Mouse (Mus musculus): Measurements from ENCODE around the gene Hist1h1c.

Gene Hist1h1c

DNA sequence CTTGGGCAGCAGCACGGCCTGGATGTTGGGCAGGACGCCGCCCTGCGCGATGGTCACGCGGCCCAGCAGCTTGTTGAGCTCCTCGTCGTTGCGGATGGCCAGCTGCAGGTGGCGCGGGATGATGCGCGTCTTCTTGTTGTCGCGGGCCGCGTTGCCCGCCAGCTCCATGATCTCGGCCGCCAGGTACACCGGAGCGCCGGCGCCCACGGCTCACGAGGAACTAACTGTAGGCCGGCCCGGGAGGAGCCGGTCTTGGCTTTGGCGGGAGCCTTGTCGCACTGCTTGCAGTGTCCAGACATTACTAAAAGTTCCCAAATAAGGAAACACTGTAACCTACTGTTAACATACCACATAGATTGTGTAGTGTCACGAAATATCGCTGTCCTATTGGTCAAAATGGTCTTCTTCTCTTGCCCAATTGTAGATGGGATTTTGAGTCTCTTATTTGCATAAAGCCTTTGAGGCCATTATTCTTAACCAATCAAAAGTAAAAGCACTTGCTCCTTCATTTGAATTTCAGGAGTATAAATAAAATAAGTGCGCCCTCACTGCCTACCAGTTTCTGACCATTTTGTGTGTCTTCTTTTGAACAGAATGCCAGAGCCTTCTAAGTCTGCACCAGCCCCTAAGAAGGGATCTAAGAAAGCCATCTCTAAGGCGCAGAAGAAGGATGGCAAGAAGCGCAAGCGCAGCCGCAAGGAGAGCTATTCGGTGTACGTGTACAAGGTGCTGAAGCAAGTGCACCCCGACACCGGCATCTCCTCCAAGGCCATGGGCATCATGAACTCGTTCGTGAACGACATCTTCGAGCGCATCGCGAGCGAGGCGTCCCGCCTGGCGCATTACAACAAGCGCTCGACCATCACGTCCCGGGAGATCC is 7.8 kb downstream of the Hist1h1c start, which contains the start of gene Hist1h2bb:
Gene Hist1h2bb (plus strand): TSS at position 534 of the 880 bp plus-strand sequence.
- peak; percentile 62 to 66 for DNase-seq

DNA sequence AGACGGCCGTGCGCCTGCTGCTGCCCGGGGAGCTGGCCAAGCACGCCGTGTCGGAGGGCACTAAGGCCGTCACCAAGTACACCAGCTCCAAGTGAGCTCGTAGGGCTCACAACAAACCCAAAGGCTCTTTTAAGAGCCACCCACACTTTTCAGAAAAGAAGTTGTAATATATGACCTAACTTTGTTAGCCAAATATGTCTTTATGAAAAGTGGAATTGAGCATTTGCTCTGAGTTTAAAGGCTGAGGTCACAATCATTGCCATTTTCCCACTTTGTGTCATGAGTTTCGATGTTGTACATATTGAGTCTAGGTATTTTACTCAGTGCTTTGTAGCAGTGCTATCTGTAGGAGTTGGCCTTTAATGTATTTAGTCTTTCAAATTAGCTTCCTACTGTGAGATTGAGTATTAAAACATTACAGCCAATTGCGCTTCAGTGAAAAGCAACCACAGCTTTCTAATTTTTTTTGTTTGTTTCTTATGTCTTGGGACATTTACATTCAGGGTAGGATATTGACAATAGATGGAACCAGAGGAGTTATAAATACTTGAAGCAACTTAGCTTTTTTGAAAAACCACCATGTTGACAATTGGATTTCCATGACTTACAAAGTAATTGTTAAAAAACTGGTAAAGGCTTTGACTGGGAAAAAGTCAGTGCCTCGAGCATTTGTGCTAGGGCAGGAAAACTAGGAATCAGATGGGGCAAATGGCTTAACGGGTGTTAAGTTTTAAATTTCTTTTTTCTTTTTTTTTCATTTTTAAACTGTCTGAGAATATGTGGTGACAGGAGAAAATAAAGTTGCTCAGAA is 8.7 kb downstream of the Hist1h1c start:
- no peak for DNase-seq

DNA sequence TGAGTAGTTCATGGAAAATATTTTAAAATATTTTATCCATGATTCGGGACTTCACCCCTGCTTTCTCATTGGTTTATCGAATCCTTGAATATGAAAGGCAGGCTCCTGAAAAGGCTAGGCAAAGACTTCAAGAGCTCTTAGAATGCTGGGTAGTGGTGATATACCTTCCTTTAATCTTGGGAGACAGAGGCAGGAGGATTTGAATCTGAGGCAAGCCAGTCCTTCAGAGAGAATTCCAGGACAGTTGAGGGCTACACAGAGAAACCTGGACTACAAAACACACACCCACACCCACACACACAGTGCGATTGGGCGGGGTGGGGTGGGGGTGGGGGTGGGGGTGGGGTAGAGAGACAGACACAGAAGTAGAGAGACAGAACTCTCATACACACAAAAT is 9.3 kb downstream of the Hist1h1c start:
- DNase-seq, result no peak

DNA sequence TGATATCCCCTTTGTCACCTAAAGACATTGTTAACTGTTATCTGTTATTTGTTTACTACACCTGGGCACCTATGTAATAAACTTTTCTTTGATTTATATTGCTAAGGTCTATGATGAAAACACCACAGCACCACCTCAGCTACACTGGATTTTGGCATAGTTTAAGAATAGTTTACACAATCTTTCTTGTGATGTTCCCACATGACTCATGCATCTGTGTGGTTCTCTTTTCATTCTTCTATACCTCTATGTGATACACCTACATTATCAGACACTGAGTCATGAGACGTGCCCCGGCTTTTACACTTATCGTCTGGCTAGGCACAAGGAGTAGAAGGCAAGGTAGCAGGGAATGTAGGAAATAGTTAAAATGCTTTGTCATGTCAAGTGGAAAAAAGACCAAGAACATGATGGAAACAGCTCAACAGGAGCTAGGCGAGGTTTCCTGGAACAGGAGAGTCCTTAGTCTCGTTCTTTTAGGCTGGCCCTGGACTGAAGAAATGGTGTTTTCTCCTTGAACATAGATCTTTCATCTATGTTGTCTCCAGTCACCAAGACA is 11.0 kb downstream of the Hist1h1c start:
- DNase-seq, result no peak

DNA sequence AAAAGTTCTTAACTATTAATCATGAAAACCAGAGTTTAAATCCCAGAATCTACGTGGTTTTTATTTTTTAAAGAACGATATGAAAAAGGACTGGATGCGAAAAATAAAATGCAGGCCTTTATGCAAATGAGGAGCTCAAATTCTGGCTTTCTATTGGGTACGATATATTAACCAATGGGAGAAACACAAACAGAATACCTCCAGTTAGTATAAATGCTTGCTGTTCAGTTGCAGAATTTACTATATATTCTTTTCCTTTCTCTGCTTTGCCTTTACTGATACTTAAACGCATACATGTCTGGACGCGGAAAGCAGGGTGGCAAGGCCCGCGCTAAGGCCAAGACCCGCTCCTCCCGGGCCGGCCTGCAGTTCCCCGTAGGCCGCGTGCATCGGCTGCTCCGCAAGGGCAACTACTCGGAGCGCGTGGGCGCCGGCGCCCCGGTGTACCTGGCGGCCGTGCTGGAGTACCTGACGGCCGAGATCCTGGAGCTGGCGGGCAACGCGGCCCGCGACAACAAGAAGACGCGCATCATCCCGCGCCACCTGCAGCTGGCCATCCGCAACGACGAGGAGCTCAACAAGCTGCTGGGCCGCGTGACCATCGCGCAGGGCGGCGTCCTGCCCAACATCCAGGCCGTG is 12.3 kb downstream of the Hist1h1c start, which contains the start of gene Hist1h2ab:
Gene Hist1h2ab (plus strand): TSS at position 288 of the 639 bp plus-strand sequence.
- peak; percentile 42 to 51 for DNase-seq

DNA sequence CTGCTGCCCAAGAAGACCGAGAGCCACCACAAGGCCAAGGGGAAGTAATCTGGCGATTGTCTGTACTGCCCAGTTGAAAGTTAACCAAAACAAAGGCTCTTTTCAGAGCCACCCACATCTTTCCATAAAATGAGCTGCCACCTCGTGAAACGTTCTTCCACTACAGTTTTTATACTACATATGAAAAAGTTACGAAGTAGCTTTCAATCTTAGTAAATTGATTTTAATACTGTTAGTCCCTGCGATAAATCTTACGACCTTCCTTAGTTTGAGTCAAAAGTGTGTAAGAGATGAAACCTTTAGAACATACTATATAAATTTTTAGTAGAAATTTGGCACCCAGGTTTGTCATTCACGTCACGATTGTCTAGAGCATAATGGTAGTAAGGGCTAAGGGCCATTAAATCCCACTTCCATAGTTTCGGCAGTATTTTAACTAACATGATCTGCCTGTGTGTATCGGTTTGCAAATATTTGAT is 12.9 kb downstream of the Hist1h1c start:
- DNase-seq, result no peak

DNA sequence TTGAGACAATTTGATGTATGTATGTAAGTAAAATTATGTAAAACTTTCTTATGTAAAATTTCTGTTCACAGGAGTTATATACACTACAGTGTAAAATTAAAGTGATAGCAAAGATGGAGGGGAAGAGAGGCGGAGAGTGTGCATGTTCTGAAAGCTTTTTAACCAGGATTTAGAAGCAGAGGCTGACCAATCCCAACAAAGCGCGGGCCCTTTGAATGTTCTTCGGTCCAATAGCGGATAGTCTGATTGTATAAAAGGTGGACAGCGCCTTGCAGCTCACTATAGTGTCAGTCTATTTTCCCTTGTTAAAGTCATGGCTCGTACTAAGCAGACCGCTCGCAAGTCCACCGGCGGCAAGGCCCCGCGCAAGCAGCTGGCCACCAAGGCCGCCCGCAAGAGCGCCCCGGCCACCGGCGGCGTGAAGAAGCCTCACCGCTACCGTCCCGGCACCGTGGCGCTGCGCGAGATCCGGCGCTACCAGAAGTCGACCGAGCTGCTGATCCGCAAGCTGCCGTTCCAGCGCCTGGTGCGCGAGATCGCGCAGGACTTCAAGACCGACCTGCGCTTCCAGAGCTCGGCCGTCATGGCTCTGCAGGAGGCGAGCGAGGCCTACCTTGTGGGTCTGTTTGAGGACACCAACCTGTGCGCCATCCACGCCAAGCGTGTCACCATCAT is 13.6 kb downstream of the Hist1h1c start, which contains the start of gene Hist1h3b:
Gene Hist1h3b (plus strand): TSS at position 201 of the 675 bp plus-strand sequence.
- peak; percentile 62 to 84 for DNase-seq

DNA sequence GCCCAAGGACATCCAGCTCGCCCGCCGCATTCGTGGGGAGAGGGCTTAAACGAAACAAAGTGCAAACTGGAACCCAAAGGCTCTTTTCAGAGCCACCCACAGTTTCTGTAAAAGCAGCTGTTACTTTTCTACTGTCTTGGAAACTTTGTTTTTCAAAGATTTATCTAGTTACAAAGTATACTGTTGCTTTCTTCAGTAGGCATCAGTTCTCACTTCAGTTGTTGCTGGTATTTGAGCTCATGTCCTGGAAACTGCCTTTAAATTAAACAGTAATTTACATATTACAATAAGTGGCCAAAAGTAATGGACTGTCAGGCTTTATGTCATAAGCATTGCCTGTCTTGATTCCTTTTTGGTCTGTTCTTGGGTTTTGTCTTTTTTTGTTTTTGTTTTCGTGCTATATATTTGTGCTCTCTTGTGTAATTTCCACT is 14.1 kb downstream of the Hist1h1c start:
- no peak for DNase-seq

DNA sequence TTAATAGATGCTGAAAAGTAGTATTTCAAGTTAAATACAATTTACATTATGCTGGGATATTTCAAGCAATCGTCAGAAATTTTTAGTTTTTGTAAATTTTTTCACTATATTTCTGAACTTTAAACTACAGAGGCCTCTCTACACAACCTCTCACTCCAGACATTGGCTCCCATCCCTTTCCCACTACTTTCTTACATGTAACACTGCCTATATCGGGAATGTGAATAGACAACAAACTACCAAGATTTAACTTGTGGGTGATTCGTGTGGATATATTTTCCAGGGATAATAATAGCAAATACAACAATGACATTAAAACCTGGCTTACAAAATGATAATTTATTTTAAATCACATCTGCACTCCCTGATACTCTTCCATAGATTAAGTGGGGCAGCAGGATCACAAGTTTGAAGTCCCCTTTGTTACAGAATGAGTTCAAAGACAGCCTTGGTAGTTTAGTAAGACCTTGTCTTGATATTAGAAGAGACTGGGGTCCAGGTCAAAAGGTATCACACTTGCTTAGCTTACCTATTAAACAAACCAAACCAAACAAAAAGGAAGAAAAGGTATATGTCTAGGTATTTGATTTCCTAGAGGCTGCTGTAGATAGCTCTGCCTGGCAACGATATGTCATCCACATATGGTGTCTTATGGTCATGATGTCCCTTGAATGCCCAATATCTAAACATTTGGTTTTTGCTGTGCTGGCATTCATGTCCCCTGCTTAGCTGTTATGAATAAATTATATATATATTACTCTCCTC is 14.9 kb downstream of the Hist1h1c start:
- no peak for DNase-seq

DNA sequence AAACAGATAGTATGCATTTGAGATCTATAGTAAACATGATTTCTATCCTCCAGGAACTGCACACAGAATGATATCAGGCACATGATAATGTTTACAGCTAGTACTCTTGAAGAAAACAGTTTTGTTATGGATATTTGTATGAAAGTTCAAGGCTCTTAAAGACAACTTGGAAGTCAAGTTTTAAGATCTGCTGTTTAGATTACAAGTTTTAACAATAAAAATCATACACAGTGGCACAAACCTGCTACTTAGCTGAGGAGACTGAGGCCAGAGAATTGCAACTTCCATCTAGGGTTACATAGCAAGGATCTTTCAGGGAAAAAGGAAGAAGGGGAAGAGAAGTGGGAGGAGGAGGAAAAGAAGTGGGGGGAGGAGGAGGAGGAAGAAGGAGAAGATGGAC is 16.4 kb downstream of the Hist1h1c start:
- DNase-seq, result no peak

DNA sequence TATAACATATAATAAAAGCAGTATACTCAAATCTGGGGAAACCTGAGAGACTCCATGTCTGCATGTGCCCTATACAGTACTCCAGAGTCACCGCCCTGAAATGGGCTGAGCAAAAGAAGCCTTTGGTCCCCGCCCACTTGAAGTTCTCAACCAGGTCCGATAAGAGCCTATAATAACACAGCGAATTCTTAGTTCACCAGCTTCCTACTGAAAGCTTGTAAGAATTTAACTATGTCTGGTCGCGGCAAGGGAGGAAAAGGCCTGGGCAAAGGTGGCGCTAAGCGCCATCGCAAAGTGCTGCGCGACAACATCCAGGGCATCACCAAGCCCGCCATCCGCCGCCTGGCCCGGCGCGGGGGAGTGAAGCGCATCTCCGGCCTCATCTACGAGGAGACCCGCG is 18.2 kb downstream of the Hist1h1c start, which contains the start of gene Hist1h4b:
Gene Hist1h4b (plus strand): TSS at position 224 of the 400 bp plus-strand sequence.
- peak; percentile 76 to 87 for DNase-seq

DNA sequence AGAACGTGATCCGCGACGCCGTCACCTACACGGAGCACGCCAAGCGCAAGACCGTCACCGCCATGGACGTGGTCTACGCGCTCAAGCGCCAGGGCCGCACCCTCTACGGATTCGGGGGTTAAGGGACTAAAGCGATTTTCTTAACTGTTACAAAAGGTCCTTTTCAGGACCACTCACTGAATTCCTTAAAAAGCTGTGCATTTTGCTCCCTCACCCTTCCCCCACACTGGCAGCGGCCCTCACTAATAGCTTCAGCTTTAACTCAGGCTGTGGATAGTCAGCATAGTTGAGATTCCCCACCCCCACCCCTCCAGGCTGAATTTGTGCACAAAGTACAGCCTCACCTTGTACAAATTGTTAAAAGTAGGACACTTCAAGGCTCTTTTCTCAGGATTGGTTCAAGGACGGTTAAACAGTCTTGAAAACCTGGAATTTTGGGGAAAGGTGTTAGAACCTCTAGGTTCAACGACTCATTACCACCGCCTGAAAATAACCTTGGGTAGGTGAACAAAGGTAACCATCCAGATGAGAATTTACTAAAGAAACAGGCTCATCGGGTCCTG is 18.7 kb downstream of the Hist1h1c start:
- no peak for DNase-seq

DNA sequence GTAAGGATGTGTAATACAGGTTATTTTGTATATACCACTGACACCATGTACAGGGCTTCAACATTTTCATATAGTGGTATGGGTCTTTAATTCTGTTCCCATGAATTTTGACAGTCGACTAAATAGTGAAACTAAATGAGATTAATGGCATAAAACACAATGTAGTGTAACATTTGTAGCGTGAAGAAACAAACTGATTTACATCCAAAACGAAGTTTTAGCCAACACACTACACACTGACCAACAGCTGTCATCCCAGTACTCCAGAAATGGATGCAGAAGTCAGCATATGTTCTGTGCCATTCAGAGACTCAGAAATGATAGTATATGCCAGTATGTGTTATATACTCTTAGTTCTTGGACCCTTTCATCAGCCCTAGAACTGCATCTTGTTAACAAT is 19.3 kb downstream of the Hist1h1c start:
- DNase-seq, result no peak

DNA sequence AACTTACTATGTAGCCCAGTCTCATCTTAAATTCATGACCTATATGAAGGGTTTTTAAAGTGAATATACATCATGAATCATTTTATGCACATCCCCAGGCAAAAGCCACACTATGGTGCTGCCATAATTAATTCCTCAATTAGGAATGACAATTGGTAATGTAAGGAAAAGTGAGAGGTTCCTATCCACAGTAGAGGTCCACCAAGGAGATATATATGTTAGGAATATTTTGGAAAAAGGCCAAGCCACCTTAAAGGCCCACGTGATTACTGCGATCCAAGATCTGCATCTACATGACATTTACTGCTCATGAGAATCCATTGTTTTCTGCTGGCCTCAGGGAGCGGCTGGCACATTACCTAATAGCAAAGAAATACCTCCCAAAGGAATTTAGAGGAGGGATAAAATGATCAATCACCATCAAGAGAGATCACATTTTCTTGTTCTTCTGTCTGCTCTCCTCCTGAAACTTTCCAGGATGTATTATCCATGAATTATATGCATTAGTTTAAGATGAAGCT is 20.7 kb downstream of the Hist1h1c start:
- DNase-seq, result no peak

DNA sequence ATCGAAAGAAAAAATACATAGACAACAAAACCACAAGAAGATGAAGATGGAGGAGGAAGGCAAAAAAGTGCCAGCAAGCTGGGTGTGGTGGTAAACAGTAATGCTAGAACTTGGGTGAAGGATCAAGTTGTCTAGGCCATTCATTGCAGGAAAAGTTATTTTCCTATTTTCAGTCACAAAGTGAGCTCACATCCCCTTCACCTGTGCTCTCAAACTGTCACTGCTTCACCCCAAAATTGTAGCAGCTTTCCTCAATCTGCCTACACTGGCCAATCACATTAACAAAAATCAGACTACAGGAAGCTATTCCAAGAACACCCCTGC is 21.3 kb downstream of the Hist1h1c start:
- no peak for DNase-seq

DNA sequence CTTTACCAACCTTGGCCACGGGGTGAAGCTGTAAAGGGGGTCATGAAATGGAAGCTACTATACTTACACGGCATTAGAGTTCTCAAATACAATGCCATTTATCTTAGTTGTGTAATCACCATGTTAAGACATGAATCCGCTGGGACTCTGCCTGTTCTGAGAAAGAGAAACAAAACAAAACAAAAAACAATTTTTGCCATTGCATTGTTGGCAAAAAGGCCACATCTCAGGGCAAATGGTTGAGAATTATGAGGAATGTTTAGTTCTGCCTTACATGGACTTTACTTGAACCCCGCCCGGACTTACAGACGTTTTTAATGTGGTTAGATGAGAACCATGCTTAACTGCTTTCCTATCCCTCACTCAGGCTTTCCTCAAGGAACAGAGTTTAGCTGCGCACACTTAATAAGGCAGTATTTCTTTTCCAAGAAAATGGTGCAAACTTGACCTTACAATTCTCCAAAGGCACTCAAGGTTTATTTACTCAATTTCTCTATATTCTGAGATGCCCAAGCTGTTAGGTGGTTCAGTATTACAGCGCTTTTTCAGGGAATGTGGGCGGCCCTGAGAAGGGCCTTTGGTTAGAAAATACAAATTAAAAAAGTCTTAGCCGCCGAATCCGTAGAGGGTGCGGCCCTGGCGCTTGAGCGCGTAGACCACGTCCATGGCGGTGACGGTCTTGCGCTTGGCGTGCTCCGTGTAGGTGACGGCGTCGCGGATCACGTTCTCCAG is 21.8 kb downstream of the Hist1h1c start:
- DNase-seq, result no peak

DNA sequence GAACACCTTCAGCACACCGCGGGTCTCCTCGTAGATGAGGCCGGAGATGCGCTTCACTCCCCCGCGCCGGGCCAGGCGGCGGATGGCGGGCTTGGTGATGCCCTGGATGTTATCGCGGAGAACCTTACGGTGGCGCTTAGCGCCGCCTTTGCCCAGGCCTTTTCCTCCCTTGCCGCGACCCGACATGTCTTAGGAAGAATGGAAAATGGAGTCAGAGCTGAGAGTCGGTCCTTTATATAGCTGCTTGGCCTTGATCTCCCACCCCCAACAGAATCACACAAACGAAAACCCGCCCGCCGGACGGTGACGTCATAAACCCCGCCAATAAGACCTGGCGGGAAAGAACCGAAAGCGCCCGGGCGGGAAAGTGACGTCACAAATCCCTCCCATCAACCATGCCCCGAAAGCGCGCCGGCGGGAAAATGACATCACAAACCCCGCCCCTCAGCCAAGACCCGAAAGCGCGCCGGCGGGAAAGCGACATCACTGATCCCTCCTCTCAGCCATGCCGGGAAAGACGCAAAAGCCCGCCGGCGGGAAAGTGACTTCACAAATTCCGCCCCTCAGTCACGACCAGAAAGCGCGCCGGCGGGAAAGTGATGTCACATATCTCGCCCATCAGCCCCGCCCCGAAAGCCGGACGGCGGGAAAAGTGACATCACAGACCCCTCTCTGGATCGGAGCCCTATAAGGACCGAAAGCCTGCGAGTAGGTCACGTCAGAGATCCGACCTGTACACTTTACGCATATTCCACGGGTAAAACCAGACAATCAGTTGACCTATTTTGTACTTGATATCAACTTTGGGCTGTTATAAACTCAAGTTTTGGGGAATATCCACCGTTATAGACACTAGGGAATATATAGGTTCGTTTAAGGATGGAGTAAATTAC is 22.6 kb downstream of the Hist1h1c start, which contains the start of gene Hist1h4a:
Gene Hist1h4a (minus strand): TSS at position 259 of the 893 bp plus-strand sequence.
- DNase-seq, result peak; percentile 95 to 96
